Mouse (Mus musculus) CH12.LX (cell line): ENCODE measurements at regions not wholly inside any gene's neighbourhood (a gene's known extent, or its start where the extent isn't known, plus 50 kb on each side); places are given as distances from the start of the nearest gene placed in this dataset.

ENCODE experiments used
- DNase-seq: peaks from one replicate; pipeline ENCODE4 v3.0.0-alpha.2; 2013; ENCODE audit errors: extremely low read depth
- H3K27ac ChIP-seq: 2 replicates; pipeline ENCODE4 v1.5.1; 2012; ENCODE audit warnings: low read depth, mild to moderate bottlenecking, control low read depth, moderate library complexity; ENCODE audit not compliant: insufficient read depth
- H3K27me3 ChIP-seq: replicated peaks from 2 replicates; pipeline ENCODE3; 2012; ENCODE audit warnings: inconsistent platforms
- H3K36me3 ChIP-seq, 2 experiments: replicated peaks in 1 of 2; 2 replicates each; pipeline versions ENCODE3 to v1.6.1; 2012; ENCODE audit warnings: inconsistent platforms in 1 of 2, low read length in 1 of 2, mild to moderate bottlenecking in 1 of 2, mixed read lengths in 1 of 2, moderate library complexity in 1 of 2; ENCODE audit not compliant: control insufficient read depth in 1 of 2, insufficient read depth in 1 of 2
- H3K4me1 ChIP-seq, 2 experiments: 2 replicates each; pipeline ENCODE4 v1.6.1; 2012; ENCODE audit warnings: inconsistent platforms in 1 of 2, moderate library complexity in 1 of 2; ENCODE audit not compliant: insufficient read depth in 2 of 2, control insufficient read depth in 1 of 2
- H3K4me2 ChIP-seq: 2 replicates; pipeline ENCODE4 v1.6.1; 2012; ENCODE audit warnings: low read depth, mild to moderate bottlenecking, control low read depth; ENCODE audit not compliant: poor library complexity, insufficient read depth, severe bottlenecking
- H3K4me3 ChIP-seq, 3 experiments: fragments of 150-350 bp in 1 of 3; sonication (generic) in 1 of 3; replicated peaks in 1 of 3; 2 replicates each; pipeline versions ENCODE3 to v1.5.1; 2011 to 2012; ENCODE audit warnings: low read depth in 2 of 3, low read length in 2 of 3, mild to moderate bottlenecking in 2 of 3, moderate library complexity in 2 of 3, control low read depth in 1 of 3, improper control_type of control experiment in 1 of 3, inconsistent platforms in 1 of 3, mixed read lengths in 1 of 3; ENCODE audit not compliant: poor library complexity in 1 of 3
- H3K79me2 ChIP-seq: replicated peaks from 2 replicates; pipeline ENCODE4 v1.6.1; 2012; ENCODE audit warnings: mild to moderate bottlenecking, moderate library complexity; ENCODE audit not compliant: control insufficient read depth, poor library complexity, insufficient read depth, severe bottlenecking; ENCODE audit errors: extremely low read depth
- H3K9ac ChIP-seq: 2 replicates; pipeline ENCODE4 v1.6.1; 2012; ENCODE audit warnings: low read depth, mild to moderate bottlenecking, control low read depth, moderate library complexity; ENCODE audit not compliant: insufficient read depth
- H3K9me3 ChIP-seq: replicated peaks from 2 replicates; pipeline ENCODE3; 2012; ENCODE audit warnings: low read length, inconsistent platforms, mixed read lengths
- BHLHE40 ChIP-seq: IDR thresholded peaks from 2 replicates; pipeline ENCODE4 v1.6.1; 2011; ENCODE audit warnings: mild to moderate bottlenecking, low read depth, low read length, improper control_type of control experiment
- CHD1 ChIP-seq: IDR thresholded peaks from 2 replicates; pipeline ENCODE4 v1.6.1; 2012; ENCODE audit warnings: low read depth, low read length, improper control_type of control experiment, inconsistent platforms
- CHD2 ChIP-seq: IDR thresholded peaks from 2 replicates; pipeline ENCODE4 v1.6.1; 2011; ENCODE audit warnings: low read length, improper control_type of control experiment
- CTCF ChIP-seq, 2 experiments: IDR thresholded peaks in 1 of 2; conservative IDR thresholded peaks in 1 of 2; 2 replicates each; pipeline ENCODE4 v1.5.1; 2011 to 2012; ENCODE audit warnings: low read depth in 2 of 2, low read length in 2 of 2, improper control_type of control experiment in 1 of 2, inconsistent platforms in 1 of 2, mild to moderate bottlenecking in 1 of 2, moderate library complexity in 1 of 2
- ELF1 ChIP-seq: IDR thresholded peaks from 2 replicates; pipeline ENCODE4 v1.6.1; 2014; ENCODE audit warnings: low read depth, mild to moderate bottlenecking, inconsistent platforms, low read length, improper control_type of control experiment
- ETS1 ChIP-seq: conservative IDR thresholded peaks from 2 replicates; pipeline ENCODE4 v1.6.1; 2012; ENCODE audit warnings: low read depth, mild to moderate bottlenecking, inconsistent platforms, low read length, improper control_type of control experiment, moderate library complexity
- HCFC1 ChIP-seq: IDR thresholded peaks from 2 replicates; pipeline ENCODE4 v1.6.1; 2012; ENCODE audit warnings: low read depth, mild to moderate bottlenecking, inconsistent platforms, low read length, improper control_type of control experiment
- JUN ChIP-seq: IDR thresholded peaks from 2 replicates; pipeline ENCODE4 v1.6.1; 2011; ENCODE audit warnings: low read depth, mild to moderate bottlenecking, low read length, improper control_type of control experiment, moderate library complexity; ENCODE audit not compliant: insufficient read depth
- JUND ChIP-seq: conservative IDR thresholded peaks from 2 replicates; pipeline ENCODE4 v1.6.1; 2011; ENCODE audit warnings: low read depth, low read length, improper control_type of control experiment
- KAT2A ChIP-seq: IDR thresholded peaks from 2 replicates; pipeline ENCODE4 v1.6.1; 2012; ENCODE audit warnings: low read length, improper control_type of control experiment, inconsistent platforms; ENCODE audit not compliant: insufficient replicate concordance
- MAFK ChIP-seq: IDR thresholded peaks from 2 replicates; pipeline ENCODE4 v1.6.1; 2011; ENCODE audit warnings: low read length, improper control_type of control experiment; ENCODE audit not compliant: insufficient replicate concordance
- MAX ChIP-seq: IDR thresholded peaks from 2 replicates; pipeline ENCODE4 v1.6.1; 2011; ENCODE audit warnings: low read length, improper control_type of control experiment
- MAZ ChIP-seq: IDR thresholded peaks from 2 replicates; pipeline ENCODE4 v1.6.1; 2012; ENCODE audit warnings: low read depth, mild to moderate bottlenecking, inconsistent platforms, low read length, improper control_type of control experiment, moderate library complexity
- MEF2A ChIP-seq: IDR thresholded peaks from 2 replicates; pipeline ENCODE4 v1.6.1; 2014; ENCODE audit warnings: low read depth, mild to moderate bottlenecking, inconsistent platforms, low read length, improper control_type of control experiment, borderline replicate concordance
- NRF1 ChIP-seq: IDR thresholded peaks from 2 replicates; pipeline ENCODE4 v1.6.1; 2014; ENCODE audit warnings: low read depth, mild to moderate bottlenecking, inconsistent platforms, low read length, improper control_type of control experiment, moderate library complexity
- PAX5 ChIP-seq: IDR thresholded peaks from 2 replicates; pipeline ENCODE4 v1.6.1; 2012; ENCODE audit warnings: low read length, inconsistent platforms, mixed read lengths
- POLR2AphosphoS2 ChIP-seq: IDR thresholded peaks from 2 replicates; pipeline ENCODE4 v1.6.1; 2011; ENCODE audit warnings: low read depth, low read length, improper control_type of control experiment
- RAD21 ChIP-seq: IDR thresholded peaks from 2 replicates; pipeline ENCODE4 v1.6.1; 2011; ENCODE audit warnings: low read depth, mild to moderate bottlenecking, low read length, improper control_type of control experiment, moderate library complexity
- UBTF ChIP-seq: IDR thresholded peaks from 2 replicates; pipeline ENCODE4 v1.6.1; 2012; ENCODE audit warnings: low read depth, mild to moderate bottlenecking, inconsistent platforms, low read length, improper control_type of control experiment, moderate library complexity
- USF2 ChIP-seq: conservative IDR thresholded peaks from 2 replicates; pipeline ENCODE4 v1.6.1; 2011; ENCODE audit warnings: low read depth, low read length, improper control_type of control experiment
- dilution Hi-C: fragments of 300-500 bp; cut with MboI; formaldehyde crosslinking; loops from 2 replicates; pipeline ENCODE4 v1.14.3; 2020; ENCODE audit warnings: low sequenced_read_pairs; ENCODE audit not compliant: extremely low pct_unique_long_range_greater_than_20kb, extremely low pct_ligation_motif_present
- in situ Hi-C: fragments of 300-500 bp; cut with MboI; formaldehyde crosslinking; loops from 3 replicates; pipeline ENCODE4 v1.14.3; 2019; ENCODE audit warnings: low sequenced_read_pairs, low pct_ligation_motif_present, low pct_unique_long_range_greater_than_20kb, mixed read lengths

DNA sequence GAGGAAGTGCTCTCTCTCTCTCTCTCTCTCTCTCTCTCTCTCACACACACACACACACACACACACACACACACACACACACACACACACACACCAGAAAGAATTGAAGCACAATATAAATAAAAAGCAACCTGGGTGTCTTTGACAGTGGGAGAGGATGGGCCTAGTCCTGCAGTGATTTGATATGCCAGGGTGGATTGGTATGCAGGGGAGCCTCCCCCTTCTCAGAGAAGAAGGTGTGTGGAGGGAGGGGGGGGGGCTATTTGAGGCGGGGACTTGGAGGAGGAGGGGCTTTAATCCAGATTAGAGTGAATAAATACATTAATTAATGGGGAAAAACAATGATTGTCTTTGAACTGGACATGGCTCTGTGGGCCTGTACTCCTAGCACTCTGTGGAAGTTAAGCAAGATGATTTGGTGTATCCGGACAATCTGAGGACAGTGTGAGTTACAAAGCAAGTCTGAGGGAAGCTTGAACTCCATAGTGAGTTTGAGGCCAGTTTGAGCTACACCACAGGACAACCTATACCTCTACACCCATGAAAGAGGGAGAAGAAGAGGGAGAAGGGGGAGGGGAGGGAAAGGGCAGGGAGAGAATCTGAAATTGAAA, 109.3 kb upstream of the Nek7 start:
- in situ Hi-C loops (no loop called here), dilution Hi-C loops (no loop called here)
- no peak for TF ChIP-seq MAFK
- no peak for TF ChIP-seq NRF1
- no peak overlapping the region for H3K4me2 ChIP-seq
- no peak overlapping the region for H3K4me3 ChIP-seq
- no peaks in the 10 kb centered on the region for H3K79me2 ChIP-seq
- H3K27me3 ChIP-seq: no peaks in the 10 kb centered on the region
- no peaks in the 10 kb centered on the region for H3K4me1 ChIP-seq
- DNase-seq: no peak
- no peak overlapping the region for H3K9ac ChIP-seq
- H3K9me3 ChIP-seq: no peaks in the 10 kb centered on the region
- H3K27ac ChIP-seq: no peak overlapping the region
- no peaks in the 10 kb centered on the region for H3K36me3 ChIP-seq

DNA sequence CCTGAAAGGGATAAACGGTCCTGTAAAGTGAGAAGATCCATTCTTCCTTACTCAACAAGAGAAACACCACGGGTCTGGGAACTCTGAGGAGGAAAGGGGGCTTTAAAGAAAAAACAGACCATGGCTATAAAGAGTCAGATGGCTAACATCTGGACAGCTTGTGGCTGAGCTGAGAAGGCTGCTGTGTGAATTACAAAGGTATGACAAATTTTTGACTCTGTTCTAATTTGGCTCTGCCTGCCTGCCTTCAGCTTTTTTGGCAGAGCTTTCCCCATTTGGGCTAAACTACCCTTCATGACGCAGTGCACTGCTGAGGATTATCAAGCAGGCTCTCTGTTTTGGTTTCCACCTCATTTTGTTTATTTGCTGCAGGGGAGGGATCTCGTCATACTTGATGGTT, 100.8 kb upstream of the Nek7 start:
- Histone ChIP-seq H3K4me3 (no peak overlapping the region), H3K27ac (no peak overlapping the region), H3K27me3 (no peaks in the 10 kb centered on the region), H3K9me3 (no peaks in the 10 kb centered on the region), H3K4me1 (no peaks in the 10 kb centered on the region), H3K79me2 (no peaks in the 10 kb centered on the region), H3K36me3 (no peaks in the 10 kb centered on the region), H3K4me2 (no peak overlapping the region)
- in situ Hi-C loops (no loop called here), dilution Hi-C loops (no loop called here)
- no peak for DNase-seq
- TF ChIP-seq KAT2A: no peak
- no peak for TF ChIP-seq HCFC1
- TF ChIP-seq MAX: no peak
- TF ChIP-seq USF2: no peak
- no peak for TF ChIP-seq MEF2A
- TF ChIP-seq CTCF (conservative IDR thresholded peaks at IDR 0.05 in 1 of 2, IDR thresholded peaks at IDR 0.05 in 1 of 2; ENCODE audit: low read depth in 2 of 2, low read length in 2 of 2): no peak
- TF ChIP-seq JUND: no peak
- TF ChIP-seq UBTF: no peak
- no peak for TF ChIP-seq NRF1
- TF ChIP-seq MAFK: no peak
- TF ChIP-seq CHD2: no peak
- TF ChIP-seq ETS1: no peak
- TF ChIP-seq ELF1: no peak
- no peak for TF ChIP-seq CHD1
- no peak for TF ChIP-seq PAX5
- TF ChIP-seq JUN: no peak
- no peak for TF ChIP-seq RAD21
- no peak for TF ChIP-seq BHLHE40
- no peak for TF ChIP-seq MAZ
- no peak for TF ChIP-seq POLR2AphosphoS2
- TF ChIP-seq, all 38 proteins: peak for 0
- H3K9ac ChIP-seq: no peak overlapping the region
